Mouse (Mus musculus): ENCODE measurements around the gene Nme3.
A peak's percentile ranks its signal among the peaks of the same experiment; 100 is the strongest.
"Not testable (repeated sequence)": the region's sequence is repeated elsewhere in the genome, so short reads cannot be mapped to it uniquely, and the experiment has no call there.

Nme3 gene

GRCm38 (mm10) chr17:24900014-24900413 lies 3.7 kb downstream of the Nme3 start:
- no peak for DNase-seq (ENCODE audit: low read depth, low spot score)

GRCm38 (mm10) chr17:24902124-24902523 lies 5.8 kb downstream of the Nme3 start:
- DNase-seq (ENCODE audit: low read depth, low spot score), result no peak

GRCm38 (mm10) chr17:24902671-24903474 lies 6.6 kb downstream of the Nme3 start:
- no peak for DNase-seq (ENCODE audit: low read depth, low spot score)

- DNase-seq (ENCODE audit: low read depth, low spot score), result no peak
Observed at GRCm38 (mm10) chr17:24903767-24904166, 7.5 kb downstream of the Nme3 start.

- DNase-seq (ENCODE audit: low read depth, low spot score), result no peak
Observed at GRCm38 (mm10) chr17:24907591-24907990, 11.3 kb downstream of the Nme3 start.

GRCm38 (mm10) chr17:24913984-24914383 lies 17.7 kb downstream of the Nme3 start:
- no peak for DNase-seq (ENCODE audit: low read depth, low spot score)

GRCm38 (mm10) chr17:24923246-24923645 lies 26.9 kb downstream of the Nme3 start:
- no peak for DNase-seq (ENCODE audit: low read depth, low spot score)

GRCm38 (mm10) chr17:24929506-24929905 lies 33.2 kb downstream of the Nme3 start:
- DNase-seq (ENCODE audit: low read depth, low spot score), result no peak

GRCm38 (mm10) chr17:24932431-24932830 lies 36.1 kb downstream of the Nme3 start:
- no peak for DNase-seq (ENCODE audit: low read depth, low spot score)

GRCm38 (mm10) chr17:24933163-24933562 lies 36.9 kb downstream of the Nme3 start:
- DNase-seq (ENCODE audit: low read depth, low spot score), result no peak

- DNase-seq (ENCODE audit: low read depth, low spot score), result no peak
Observed at GRCm38 (mm10) chr17:24934926-24935325, 38.6 kb downstream of the Nme3 start.

- no peak for DNase-seq (ENCODE audit: low read depth, low spot score)
Observed at GRCm38 (mm10) chr17:24935666-24936065, 39.4 kb downstream of the Nme3 start.

GRCm38 (mm10) chr17:24936259-24937237 lies 40.2 kb downstream of the Nme3 start, which contains the start of gene Mapk8ip3:
Gene Mapk8ip3 (minus strand): TSS chr17:24936977.
- peak; percentile 86 for DNase-seq (ENCODE audit: low read depth, low spot score)

GRCm38 (mm10) chr17:24937266-24937665 lies 41.0 kb downstream of the Nme3 start:
- DNase-seq (ENCODE audit: low read depth, low spot score), result no peak

- DNase-seq (ENCODE audit: low read depth, low spot score), result not testable (repeated sequence)
Observed at GRCm38 (mm10) chr17:24942453-24942852, 46.2 kb downstream of the Nme3 start.

GRCm38 (mm10) chr17:24943036-24943435 lies 46.7 kb downstream of the Nme3 start:
- DNase-seq (ENCODE audit: low read depth, low spot score), result no peak

- not testable (repeated sequence) for DNase-seq (ENCODE audit: low read depth, low spot score)
Observed at GRCm38 (mm10) chr17:24943589-24943988, 47.3 kb downstream of the Nme3 start.

All from forelimb bud, embryonic 11.5 days (tissue).